Mouse (Mus musculus) kidney, adult 18-20 months (tissue): ENCODE measurements at regions not wholly inside any gene's neighbourhood (a gene's known extent, or its start where the extent isn't known, plus 50 kb on each side); places are given as distances from the start of the nearest gene placed in this dataset.

Source experiments
- DNase-seq: peaks from one replicate; pipeline ENCODE4 v3.0.0; 2021

DNA sequence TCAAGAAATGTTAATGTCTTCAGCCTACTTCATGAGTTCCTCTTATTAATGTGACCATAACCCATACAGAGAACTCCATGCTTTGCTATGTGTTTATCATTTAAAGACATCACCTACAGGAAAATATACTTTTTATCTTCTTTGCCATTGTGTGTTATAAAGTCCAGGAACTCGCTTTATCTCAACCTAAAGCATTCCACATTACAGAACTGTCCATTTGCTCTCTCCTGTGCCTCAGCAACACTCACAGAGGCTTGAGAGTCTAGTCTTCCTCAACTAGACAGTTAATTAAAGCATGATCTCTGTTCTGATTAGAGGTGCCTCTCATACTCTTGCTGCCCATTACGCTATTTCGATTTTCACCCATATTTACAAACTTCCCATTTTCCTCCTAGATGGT, 288.4 kb downstream of the Lipi start:
- no peak for DNase-seq

DNA sequence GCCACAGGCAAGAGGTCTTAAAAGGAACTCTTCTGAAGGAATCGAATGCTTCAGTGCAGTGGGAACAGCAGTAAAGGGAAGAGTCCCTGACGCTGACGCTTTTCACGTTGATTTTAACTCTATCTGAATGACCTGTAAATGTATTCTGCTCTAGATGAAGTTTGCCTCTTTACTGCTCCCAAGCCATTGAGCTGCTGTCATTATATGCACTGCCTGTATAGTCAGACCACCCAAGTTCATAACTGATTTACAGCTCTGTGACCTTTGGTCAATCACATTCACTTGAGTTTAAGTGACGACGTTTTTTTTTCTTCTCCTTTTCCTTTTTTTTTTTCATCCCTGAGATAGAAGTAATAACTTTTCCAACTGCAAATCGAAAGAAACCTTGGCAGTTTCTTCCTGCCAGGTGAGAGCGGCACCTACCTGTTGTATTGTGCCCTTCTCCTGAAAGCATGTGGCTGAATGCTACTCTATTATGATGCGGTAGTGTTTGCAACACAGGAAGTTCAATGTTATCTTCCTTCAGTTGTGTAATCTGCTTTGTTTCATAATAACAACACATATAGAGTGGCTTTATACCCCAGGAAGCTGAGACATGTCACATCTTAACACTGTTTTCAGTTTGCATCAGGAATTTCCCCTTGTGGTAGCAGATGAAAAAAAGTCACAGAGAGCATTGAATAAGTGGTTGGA, 293.0 kb downstream of the Lipi start:
- no peak for DNase-seq

DNA sequence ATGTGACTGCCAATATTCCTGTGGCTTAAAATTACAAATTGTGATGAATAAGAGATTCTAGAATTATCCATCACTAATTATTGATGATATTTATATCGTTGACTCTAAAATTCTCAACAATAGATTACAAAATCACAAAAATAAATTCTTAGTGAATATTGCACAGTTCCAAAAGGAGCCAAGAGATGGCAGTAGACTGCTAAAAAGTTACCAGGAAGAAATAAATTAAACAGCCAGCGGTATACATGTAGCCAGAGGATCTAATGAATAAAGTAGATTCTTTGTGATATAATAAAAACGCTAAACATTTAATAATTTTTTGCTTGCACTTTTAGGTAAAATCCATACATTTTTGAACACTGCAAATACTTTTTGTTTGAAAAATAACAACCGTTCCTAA, 294.7 kb downstream of the Lipi start:
- DNase-seq = no peak

DNA sequence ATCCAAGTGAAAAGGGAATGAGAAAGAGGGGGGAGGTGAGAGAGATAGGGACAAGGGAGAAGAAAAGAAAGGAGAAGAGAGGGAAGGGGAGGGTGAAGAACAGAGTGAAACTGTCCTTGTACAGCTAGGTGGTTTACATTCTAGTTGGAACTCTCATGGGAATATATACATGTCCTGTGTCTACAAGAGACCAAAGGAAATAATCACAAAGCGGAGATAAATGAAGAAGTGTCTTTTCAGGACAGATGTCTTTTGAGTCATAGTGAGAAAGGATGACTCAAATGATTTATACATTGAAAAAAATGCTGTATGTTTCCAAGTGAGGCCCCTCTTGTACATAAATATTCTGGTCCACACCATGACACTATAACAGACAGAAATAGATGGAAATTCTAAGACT, 298.7 kb downstream of the Lipi start:
- no peak for DNase-seq

DNA sequence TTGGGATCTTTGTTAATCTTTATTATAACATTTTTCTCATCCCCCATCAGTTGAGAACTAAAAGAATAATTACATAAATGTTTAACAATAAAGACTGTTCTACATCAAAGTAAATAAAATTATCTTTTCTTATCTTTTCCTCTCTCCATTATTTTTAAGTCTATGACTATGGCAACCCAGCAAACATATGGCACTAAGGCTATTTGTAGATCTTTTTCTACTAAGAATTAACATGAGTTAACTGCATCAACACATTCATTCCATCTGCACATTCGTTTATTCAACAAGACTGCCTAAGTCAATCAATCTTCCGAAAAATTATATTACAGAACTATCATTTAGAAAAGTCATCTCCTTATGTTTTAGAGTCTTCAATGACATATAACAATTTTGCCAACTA, 300.1 kb downstream of the Lipi start:
- DNase-seq = no peak

DNA sequence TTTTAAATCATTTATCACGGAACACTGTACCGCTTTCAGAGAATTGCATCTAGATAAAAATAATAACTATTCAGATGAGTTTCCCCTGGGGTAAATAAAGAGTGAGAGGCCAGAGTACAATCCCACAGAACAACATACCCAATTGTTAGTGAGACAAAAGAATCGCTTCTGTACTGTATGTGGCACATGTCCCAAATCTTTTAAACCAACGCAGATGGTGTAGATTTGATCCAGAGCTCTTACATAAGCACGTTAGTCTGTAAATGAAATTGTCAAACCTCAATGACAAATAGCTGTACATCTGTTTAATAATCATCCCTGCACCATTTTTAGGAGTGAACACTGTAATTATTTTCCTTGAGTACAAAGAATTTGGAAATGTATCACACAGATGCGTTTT, 322.0 kb downstream of the Lipi start:
- DNase-seq = no peak

DNA sequence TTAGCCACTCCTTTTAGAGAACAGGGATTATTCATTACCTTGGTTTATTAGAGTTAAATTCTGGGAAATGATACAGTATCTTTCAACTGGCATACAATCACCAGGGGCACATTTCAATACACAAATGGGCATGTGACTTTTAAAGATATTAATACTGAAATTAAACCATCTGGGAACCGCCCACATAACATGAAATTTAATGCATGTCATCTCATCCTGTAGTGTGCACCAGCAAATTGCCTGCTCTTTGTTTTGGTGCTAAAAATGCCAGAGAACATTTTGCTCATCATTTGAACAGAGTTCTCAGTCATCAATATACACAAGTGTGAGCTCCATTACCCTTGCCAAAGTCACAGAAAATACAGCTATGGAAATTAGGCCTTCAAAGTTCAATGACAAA, 330.9 kb downstream of the Lipi start:
- DNase-seq = no peak

DNA sequence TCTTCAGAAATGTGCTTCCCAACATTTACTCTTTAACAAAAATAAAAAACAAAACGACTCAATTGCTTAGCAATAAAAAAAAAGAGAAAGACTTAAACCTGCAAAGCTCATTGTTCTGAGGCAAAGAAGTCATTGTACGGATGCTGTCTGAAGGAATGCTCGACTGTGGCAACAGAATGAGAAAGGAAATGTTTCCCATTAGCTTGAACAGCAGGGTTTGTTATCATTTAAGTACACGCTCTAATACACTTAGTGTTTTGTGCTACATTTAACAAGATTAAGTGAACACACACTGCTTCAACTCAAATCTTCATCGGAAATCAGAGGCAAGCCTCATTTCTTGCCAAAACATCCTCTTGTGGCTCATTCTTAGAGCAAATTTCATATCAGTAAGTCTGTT, 336.7 kb downstream of the Lipi start:
- DNase-seq = no peak

DNA sequence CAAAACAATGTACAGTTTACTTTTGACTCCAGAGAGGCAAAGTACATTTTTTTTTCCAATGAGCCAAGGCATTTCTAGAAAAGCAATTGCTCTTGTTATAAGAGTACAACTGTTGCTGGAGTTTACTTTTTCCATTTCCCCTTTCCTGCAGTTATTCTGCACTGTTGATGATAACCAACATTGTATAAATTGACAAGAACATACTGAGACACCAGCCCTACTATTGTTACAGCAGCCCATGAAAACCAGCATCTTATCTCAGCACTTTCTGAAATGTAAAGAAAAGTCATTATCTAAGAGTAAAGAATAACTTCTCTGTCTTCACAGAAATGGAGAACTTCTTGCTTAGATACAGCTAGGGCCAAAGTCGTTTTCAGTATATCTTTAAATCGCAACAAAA, 345.5 kb downstream of the Lipi start:
- DNase-seq = no peak

DNA sequence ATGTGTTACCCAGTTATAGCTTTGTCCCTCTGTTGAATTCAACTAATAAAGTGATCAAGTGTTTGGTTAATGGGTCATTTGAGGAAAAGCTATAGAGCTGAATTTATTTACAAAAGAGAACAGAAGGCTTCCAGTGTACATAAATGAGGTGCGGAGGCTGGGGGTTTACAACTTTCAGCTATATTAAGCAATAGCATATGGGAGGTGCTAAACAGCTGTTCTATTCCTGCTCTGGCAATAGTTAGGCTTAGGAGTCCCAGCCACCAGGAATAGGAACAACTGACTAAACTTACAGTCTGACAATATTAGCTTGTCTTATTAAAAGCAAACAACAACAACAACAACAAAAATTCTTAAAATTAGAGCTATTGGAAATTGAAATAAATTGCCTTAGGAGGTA, 353.7 kb downstream of the Lipi start:
- DNase-seq = no peak

DNA sequence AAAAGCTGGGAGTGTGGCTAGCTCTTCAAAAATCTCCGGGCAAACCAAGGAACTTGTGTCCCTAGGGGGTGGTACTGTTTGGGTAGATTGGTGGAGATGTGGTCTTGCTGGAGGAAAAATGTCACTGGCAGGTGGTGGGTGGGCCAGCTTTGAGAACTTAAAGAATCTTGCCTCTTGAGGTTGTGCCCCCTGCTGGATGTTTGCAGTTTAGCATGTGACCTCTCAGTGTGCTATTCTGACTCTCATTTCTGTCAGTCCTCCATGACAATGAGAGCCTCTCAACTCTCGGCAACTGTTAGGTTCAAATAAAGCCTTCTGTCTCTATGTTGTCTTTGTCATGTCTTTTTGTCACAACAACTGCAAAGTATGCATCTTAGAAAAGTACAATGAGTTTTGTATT, 392.5 kb downstream of the Lipi start:
- peak; percentile 3 for DNase-seq

DNA sequence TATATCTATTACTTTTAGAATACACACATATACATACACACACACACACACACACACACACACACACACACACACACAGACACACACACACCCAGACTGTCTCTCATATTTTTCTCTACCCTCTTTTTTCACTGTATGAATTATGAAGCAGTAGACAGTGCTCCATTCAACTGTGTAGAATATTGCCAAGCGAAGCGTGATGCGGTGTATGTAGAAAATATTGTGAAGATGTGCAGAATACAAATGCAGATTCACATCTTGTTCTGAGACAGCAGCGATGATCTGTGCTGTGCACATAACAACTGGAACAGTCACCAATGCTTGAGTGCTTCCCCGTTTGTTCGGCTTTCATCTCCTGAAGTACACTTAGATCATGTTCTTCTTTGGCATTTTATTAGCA, 395.5 kb downstream of the Lipi start:
- no peak for DNase-seq

DNA sequence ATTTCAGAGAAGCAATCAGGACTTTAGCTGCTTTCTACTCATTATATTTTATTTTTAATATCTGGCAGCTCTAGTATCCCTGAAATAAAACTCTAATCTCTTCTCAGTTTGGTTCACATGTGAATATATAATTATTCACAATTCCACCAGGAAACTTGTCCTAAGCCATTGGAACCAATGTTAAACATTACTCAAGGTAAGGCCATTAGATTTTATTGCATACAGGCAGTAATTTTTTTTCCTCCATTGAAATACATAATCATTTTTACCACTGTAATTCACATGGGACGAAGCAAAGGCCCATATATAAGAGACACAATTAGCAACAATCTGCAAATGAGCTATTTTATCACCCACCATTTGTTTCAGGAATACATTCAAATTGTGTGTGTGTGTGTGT, 419.8 kb downstream of the Lipi start:
- DNase-seq = no peak

DNA sequence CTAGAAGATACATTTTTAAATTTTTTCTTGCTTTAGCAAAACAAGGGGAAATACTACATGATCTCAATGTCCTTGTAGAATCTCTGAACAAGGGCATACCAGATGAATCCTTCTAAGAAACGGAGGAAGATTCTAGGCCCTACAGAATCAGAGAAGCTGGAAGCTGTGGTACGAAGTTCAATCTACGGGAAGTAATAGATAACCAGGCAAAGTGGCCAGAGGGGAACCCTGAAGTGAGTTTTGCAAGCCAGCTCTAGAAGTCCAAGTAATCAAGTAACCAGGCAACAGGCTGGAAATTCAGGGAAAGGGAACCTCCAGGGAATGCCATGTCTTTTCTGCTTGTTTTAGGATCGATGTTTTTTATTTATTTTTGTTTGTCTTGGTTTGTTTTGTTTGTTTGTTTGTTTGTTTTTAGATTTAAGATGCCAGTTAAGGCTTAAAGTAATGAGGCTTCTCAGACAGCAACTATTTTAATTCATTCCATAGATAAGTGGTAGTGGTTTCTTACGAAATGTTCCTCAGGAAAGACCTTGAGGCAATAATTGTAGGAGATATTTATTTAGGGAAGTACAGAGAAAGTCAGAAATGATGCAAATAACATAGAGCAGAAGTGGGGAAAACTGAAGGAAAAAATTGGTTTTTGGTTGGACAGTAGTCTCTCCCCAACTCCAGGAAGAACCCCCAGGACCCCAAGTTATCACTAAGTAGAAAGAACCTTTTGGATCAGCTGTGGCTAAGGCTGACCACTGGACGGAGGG, 420.7 kb downstream of the Lipi start:
- peak; percentile 11 for DNase-seq

DNA sequence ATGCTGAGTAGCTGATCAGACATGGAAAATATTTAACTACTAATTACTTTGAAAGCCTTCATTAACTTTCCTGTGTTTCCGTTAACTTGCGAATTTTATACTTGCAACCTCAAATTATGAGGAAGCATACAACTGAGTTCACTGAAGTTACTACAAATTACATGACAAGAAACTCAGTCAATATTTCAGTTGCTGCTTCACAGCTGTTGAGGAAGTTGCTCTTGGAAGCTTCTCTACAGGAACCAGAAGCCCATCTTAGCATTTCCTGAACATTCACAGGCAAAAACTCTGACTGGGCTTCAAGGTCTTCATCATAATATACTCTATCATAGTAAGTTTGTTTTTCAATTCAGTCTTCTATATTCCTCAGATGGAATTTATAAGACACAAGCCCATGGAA, 426.1 kb downstream of the Lipi start:
- no peak for DNase-seq

DNA sequence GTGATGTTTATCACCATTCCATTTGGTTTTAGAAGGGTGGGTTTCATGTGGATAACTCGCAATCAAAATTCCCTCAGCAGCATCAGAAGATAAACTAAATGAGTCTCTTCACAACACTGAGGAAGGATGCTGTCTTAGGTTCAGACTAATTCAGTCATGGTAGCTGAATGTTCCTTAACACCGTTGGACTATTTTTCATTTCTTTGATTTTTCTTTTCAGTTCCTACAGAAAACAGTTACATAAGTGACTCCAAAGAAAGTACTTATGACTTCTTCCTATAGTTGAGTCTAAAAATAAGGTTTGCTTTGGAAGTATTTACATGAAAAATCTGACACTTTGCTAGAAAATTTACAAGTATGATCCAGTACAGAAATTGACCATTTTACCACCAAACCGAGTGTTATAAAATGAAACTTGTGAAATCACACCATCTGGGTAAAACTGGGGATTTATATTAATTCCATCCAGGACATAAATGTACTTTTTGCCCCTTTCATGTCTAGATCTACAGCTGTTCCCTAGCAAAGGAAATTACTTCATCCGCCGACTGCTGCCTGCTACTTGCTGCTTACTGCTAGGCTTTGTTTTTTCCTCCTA, 430.3 kb downstream of the Lipi start:
- DNase-seq = no peak
